Mouse (Mus musculus): ENCODE measurements at regions not wholly inside any gene's neighbourhood (a gene's known extent, or its start where the extent isn't known, plus 50 kb on each side); places are given as distances from the start of the nearest gene placed in this dataset.

GRCm38 (mm10) chr12:26891190-26891589, 422.2 kb downstream of the Cmpk2 start:
- no peak for DNase-seq (ENCODE audit: low read depth, low spot score)

- DNase-seq (ENCODE audit: low read depth, low spot score): no peak
Observed at GRCm38 (mm10) chr12:26886635-26887014, 417.6 kb downstream of the Cmpk2 start.

- DNase-seq (ENCODE audit: low read depth, low spot score): no peak
Observed at GRCm38 (mm10) chr12:26885831-26886634, 417.0 kb downstream of the Cmpk2 start.

GRCm38 (mm10) chr12:26885083-26885482, 416.1 kb downstream of the Cmpk2 start:
- DNase-seq (ENCODE audit: low read depth, low spot score): no peak

- DNase-seq (ENCODE audit: low read depth, low spot score): no peak
Observed at GRCm38 (mm10) chr12:26884156-26884555, 415.2 kb downstream of the Cmpk2 start.

GRCm38 (mm10) chr12:26877691-26878121, 408.7 kb downstream of the Cmpk2 start:
- DNase-seq (ENCODE audit: low read depth, low spot score): no peak

GRCm38 (mm10) chr12:26877284-26877683, 408.3 kb downstream of the Cmpk2 start:
- no peak for DNase-seq (ENCODE audit: low read depth, low spot score)

GRCm38 (mm10) chr12:26872466-26872865, 403.5 kb downstream of the Cmpk2 start:
- no peak for DNase-seq (ENCODE audit: low read depth, low spot score)

GRCm38 (mm10) chr12:26867731-26868130, 398.7 kb downstream of the Cmpk2 start:
- no peak for DNase-seq (ENCODE audit: low read depth, low spot score)

- no peak for DNase-seq (ENCODE audit: low read depth, low spot score)
Observed at GRCm38 (mm10) chr12:26855091-26855516, 386.1 kb downstream of the Cmpk2 start.

GRCm38 (mm10) chr12:26844917-26845316, 375.9 kb downstream of the Cmpk2 start:
- no peak for DNase-seq (ENCODE audit: low read depth, low spot score)

GRCm38 (mm10) chr12:26842696-26843095, 373.7 kb downstream of the Cmpk2 start:
- DNase-seq (ENCODE audit: low read depth, low spot score): no peak

GRCm38 (mm10) chr12:26821257-26821968, 352.4 kb downstream of the Cmpk2 start:
- no peak for DNase-seq (ENCODE audit: low read depth, low spot score)

GRCm38 (mm10) chr12:26817866-26818265, 348.9 kb downstream of the Cmpk2 start:
- DNase-seq (ENCODE audit: low read depth, low spot score): no peak

- no peak for DNase-seq (ENCODE audit: low read depth, low spot score)
Observed at GRCm38 (mm10) chr12:26815771-26816170, 346.8 kb downstream of the Cmpk2 start.

- DNase-seq (ENCODE audit: low read depth, low spot score): no peak
Observed at GRCm38 (mm10) chr12:26810565-26811177, 341.7 kb downstream of the Cmpk2 start.

GRCm38 (mm10) chr12:26809670-26810069, 340.7 kb downstream of the Cmpk2 start:
- no peak for DNase-seq (ENCODE audit: low read depth, low spot score)

- no peak for DNase-seq (ENCODE audit: low read depth, low spot score)
Observed at GRCm38 (mm10) chr12:26802542-26802941, 333.5 kb downstream of the Cmpk2 start.

- no peak for DNase-seq (ENCODE audit: low read depth, low spot score)
Observed at GRCm38 (mm10) chr12:26799310-26799709, 330.3 kb downstream of the Cmpk2 start.

GRCm38 (mm10) chr12:26796367-26796766, 327.4 kb downstream of the Cmpk2 start:
- DNase-seq (ENCODE audit: low read depth, low spot score): no peak

GRCm38 (mm10) chr12:26789336-26789846, 320.4 kb downstream of the Cmpk2 start:
- no peak for DNase-seq (ENCODE audit: low read depth, low spot score)

- no peak for DNase-seq (ENCODE audit: low read depth, low spot score)
Observed at GRCm38 (mm10) chr12:26785550-26785949, 316.5 kb downstream of the Cmpk2 start.
